ENCODE assay signal across 8 mouse cellular contexts in genomic region chr15:81917201-81917600, GRCm38 (mm10). TPM values are rescaled to one million over a fixed set of nuclear protein-coding genes. Genes with fewer than 3 reads are reported as not detected.
"Had no signal": no experiment of that assay in that cellular context is flagged by ENCODE, and none has a peak within 500 bp of the region (broad histone marks: within the 10 kb centered on the region; RNA-seq: fewer than 3 reads in every experiment).

No protein-coding gene starts in this region.

- H3K27me3 ChIP-seq: intestine, embryonic 15.5 days; limb, embryonic 12.5 days; midbrain, embryonic 15.5 days; neural tube, embryonic 13.5 days had no signal

- H3K9me3 ChIP-seq: intestine, embryonic 15.5 days; limb, embryonic 12.5 days; midbrain, embryonic 15.5 days; neural tube, embryonic 13.5 days had no signal

- ATAC-seq: midbrain, embryonic 15.5 days had no signal

- H3K27ac ChIP-seq: intestine, embryonic 15.5 days; limb, embryonic 12.5 days; liver, embryonic 14.5 days; midbrain, embryonic 15.5 days; neural tube, embryonic 13.5 days had no signal

- H3K4me2 ChIP-seq: intestine, embryonic 15.5 days; limb, embryonic 12.5 days; midbrain, embryonic 11.5 days; midbrain, embryonic 15.5 days; neural tube, embryonic 13.5 days had no signal

- H3K9ac ChIP-seq: intestine, embryonic 15.5 days; limb, embryonic 12.5 days; liver, embryonic 14.5 days; midbrain, embryonic 15.5 days; neural tube, embryonic 13.5 days had no signal

- H3K4me1 ChIP-seq: intestine, embryonic 15.5 days; limb, embryonic 12.5 days had no signal

- H3K4me3 ChIP-seq: intestine, embryonic 15.5 days; limb, embryonic 12.5 days; midbrain, embryonic 15.5 days; neural tube, embryonic 13.5 days had no signal

RNA-seq across cellular contexts. Expression of gene Csdc2, which starts 19.4 kb away (rescaled TPM):
- total RNA-seq: megakaryocyte progenitor cell, adult 5-6 weeks; monocyte, adult 5-6 weeks had no signal
